Mouse (Mus musculus): ENCODE data around the gene Med25. TPM values are rescaled to one million over a fixed set of nuclear protein-coding genes. Genes with fewer than 3 reads are reported as not detected.

The Med25 gene
- polyA plus RNA-seq, 1 experiment, result 133 TPM

DNA sequence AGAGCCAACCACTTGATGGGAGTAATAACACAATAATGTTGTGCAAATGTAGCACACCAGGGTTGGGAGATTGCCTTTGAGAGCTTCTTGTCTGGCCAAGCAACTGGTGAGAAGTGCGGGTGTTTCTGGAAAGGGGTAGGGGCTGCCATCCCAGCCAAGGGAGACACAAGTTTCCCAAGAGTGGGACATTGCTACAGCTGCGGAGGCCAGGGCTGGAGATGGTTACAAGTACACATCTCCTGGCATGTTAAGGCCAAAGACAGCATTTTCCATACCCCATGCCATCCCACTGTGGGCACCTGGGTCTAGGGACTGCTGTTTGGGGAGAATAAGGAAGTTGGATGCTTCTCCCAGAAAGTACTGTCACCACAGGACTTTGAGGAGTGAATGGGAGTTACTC, 39.4 kb downstream of the Med25 start:
- TF ChIP-seq CTCF (IDR thresholded peaks at IDR 0.05; ENCODE audit: insufficient read depth, low read length) (no peak), POLR2A (IDR thresholded peaks at IDR 0.05; ENCODE audit: borderline replicate concordance, extremely low read depth, low read depth, low read length) (no peak)
- no peak for DNase-seq
- H3K4me1 ChIP-seq (ENCODE audit: control insufficient read depth, insufficient read depth, low read length), result peaks cover 14% of the 10 kb centered on the region
- WGBS, result 87% methylated on average over 2 of the region's 2 CpGs
- H3K4me3 ChIP-seq (replicated peaks; ENCODE audit: extremely low read depth, low read depth, low read length), result no peak overlapping the region

DNA sequence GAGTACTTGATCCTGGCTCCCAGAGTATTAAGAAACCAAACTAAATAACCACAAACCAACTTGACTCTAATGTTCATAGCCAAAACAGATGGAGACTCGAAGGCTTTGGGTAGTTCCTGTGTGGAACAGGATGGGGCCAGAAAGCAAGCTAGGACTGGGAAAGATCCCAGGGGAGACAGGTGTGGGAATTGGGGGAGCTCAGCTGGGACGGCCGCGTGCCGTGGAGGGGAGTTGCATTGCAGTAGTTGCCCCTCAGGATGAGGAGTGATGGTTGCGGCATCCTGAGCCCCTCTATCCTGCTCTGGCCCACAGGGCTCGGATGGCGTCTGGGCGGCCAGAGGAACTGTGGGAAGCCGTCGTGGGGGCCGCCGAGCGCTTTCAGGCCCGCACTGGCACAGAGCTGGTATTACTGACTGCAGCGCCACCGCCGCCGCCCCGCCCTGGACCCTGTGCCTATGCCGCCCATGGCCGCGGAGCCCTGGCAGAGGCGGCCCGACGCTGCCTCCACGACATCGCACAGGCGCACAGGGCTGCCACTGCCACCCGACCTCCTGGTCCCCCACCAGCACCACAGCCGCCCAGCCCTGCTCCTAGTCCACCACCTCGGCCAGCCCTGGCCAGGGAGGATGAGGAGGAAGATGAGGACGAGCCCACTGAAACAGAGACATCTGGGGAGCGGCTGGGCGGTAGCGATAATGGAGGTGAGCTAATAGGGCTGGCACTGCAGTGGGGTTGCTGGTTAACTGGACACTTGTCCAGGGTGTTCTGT, 40.1 kb downstream of the Med25 start:
- 89% methylated on average over 36 of the region's 36 CpGs for WGBS
- H3K4me1 ChIP-seq (ENCODE audit: control insufficient read depth, insufficient read depth, low read length), result peaks cover 15% of the 10 kb centered on the region
- no peak overlapping the region for H3K4me3 ChIP-seq (replicated peaks; ENCODE audit: extremely low read depth, low read depth, low read length)
- TF ChIP-seq CTCF (IDR thresholded peaks at IDR 0.05; ENCODE audit: insufficient read depth, low read length), result no peak
- no peak for TF ChIP-seq POLR2A (IDR thresholded peaks at IDR 0.05; ENCODE audit: borderline replicate concordance, extremely low read depth, low read depth, low read length)
- DNase-seq, result no peak

DNA sequence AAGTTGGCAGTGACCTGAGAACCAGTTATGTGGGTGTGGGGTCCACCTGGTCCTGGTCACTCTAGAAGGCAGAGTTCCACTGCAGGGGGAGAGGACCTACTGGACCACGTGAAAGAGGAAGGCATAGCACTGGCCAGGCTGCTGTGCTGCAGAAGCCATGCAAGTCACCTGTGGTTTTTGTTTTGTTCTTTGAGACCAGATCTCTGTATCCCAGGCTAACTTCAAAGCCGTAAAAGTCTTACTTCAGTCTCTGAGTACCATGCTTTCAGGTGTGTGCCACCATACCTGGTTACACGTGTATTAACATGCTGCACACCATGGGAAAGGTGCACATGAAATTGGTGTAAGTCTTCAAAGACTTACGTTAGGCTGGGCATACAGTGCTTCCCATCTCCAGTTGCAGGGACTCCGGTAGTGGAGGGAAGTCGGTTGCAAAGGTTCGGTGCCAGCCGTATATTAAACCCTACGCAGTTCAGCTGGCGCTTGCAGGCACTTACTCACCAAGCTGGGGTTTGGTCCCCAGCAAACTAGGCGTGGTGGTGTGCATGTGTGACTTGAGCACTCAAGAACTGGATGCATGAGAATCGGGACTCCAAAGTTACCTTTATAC, 40.8 kb downstream of the Med25 start:
- H3K4me1 ChIP-seq (ENCODE audit: control insufficient read depth, insufficient read depth, low read length), result peaks cover 15% of the 10 kb centered on the region
- DNase-seq, result no peak
- H3K4me3 ChIP-seq (replicated peaks; ENCODE audit: extremely low read depth, low read depth, low read length), result no peak overlapping the region
- TF ChIP-seq POLR2A (IDR thresholded peaks at IDR 0.05; ENCODE audit: borderline replicate concordance, extremely low read depth, low read depth, low read length) (no peak), CTCF (IDR thresholded peaks at IDR 0.05; ENCODE audit: insufficient read depth, low read length) (no peak)
- WGBS, result 92% methylated on average over 12 of the region's 12 CpGs

DNA sequence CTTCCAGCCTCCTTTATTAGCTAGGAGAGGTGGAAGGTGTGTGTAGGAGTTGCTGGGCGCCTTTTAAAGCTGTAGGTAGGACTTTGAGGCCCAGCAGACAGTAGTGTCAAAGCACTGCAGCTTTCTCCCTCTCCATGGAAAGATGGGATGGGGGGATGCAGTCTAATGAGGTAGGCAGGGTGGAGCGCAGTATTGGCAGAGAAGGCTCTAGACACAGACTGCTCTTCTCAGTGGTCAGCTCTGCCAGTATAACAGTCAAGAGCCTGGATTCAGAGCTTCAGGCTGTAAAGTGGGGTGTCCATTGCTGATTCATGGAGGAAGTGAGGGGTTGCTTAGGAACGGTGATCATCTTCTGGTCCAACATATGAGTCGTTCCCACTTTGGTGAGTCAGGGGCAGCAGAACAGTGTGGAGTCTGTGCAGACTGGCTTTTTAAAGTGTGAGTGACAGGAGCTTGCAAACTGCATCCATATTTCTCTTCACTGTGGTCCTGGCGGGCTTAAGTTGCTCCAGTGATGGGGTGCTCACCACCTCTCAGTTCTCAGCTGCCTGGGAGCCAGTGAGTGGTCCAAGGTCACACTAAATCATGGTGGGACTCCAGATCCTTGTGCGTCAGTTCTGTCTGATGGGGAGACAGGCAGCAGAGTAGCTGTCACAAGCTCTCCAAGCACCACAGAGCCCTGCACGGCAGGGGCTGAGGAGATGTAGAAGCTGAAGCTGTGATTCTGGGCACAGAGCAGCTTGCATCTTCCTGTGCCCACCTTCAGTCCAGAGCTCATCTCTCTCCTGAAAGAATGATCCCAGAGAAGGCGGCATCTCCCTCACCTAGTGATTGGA, 41.5 kb downstream of the Med25 start:
- WGBS, result 64% methylated on average over 8 of the region's 8 CpGs
- Histone ChIP-seq H3K4me1 (ENCODE audit: control insufficient read depth, insufficient read depth, low read length) (peaks cover 15% of the 10 kb centered on the region), H3K4me3 (replicated peaks; ENCODE audit: extremely low read depth, low read depth, low read length) (no peak overlapping the region)

DNA sequence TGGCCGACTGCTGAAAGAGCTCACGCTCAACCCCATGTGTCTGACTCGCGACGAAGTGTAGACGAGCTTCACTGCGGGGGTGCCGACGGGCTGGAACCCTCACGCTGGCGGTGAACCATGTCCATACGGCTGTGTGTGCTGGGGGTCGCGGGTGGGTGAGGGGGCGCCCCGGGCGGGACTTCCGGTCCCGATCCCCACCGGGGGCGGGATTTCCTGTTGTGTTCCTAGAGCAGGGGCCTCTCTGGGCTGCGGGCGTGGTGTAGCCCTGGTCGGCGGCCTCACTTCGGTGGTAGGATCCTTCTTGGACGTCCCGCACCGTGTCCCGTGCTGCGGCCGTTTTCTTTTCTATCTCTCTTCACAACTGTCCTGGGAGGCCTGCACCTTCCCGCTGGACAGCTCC, 42.4 kb downstream of the Med25 start:
- peak; percentile 80 for DNase-seq
- peak overlapping the region; percentile 87 for H3K4me3 ChIP-seq (replicated peaks; ENCODE audit: extremely low read depth, low read depth, low read length)
- TF ChIP-seq CTCF (IDR thresholded peaks at IDR 0.05; ENCODE audit: insufficient read depth, low read length), result no peak
- TF ChIP-seq POLR2A (IDR thresholded peaks at IDR 0.05; ENCODE audit: borderline replicate concordance, extremely low read depth, low read depth, low read length), result peak; percentile 76; the same call in 1 of the 2 replicates
- WGBS, result under 1% methylated on average over 33 of the region's 33 CpGs
- H3K4me1 ChIP-seq (ENCODE audit: control insufficient read depth, insufficient read depth, low read length), result peaks cover 13% of the 10 kb centered on the region

More for the DNA sequence above, 41.5 kb downstream of the Med25 start:
- TF ChIP-seq CTCF (IDR thresholded peaks at IDR 0.05; ENCODE audit: insufficient read depth, low read length) (no peak), POLR2A (IDR thresholded peaks at IDR 0.05; ENCODE audit: borderline replicate concordance, extremely low read depth, low read depth, low read length) (no peak)
- DNase-seq, result no peak

DNA sequence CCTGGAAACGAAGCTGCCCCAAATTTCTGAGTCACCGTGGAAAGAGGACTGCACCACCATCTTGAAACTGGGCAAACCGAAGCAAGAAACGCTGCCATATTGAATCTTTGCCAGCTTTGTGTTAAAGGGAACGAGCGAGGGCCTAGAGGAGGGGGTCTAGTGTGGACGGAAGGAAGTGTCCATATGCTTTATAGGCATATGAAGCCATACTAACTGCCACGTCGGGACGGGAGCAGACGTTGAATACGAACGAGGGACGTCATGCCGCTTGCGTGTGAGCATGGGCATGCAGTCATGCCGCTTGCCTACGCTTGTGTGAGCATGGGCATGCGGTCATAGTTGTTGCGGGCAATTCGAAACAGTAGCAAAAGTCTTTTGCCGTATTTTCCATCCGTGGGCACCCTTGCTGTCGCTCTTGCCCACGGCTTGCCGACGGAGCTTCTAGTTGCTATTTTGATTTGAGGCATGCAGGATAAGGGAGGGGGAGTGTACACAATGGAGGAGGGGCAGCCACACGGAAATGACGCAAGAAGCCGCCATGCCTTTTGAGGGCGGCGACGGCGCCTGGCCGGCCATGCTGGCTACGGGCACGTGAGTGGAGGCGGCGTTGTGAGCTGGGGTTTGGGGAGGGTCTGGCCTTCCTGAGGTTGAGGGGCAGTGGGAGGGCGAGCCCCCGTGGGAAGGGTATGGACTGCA, 42.9 kb downstream of the Med25 start:
- under 1% methylated on average over 41 of the region's 41 CpGs for WGBS
- DNase-seq, result peak; percentile 91
- peak overlapping the region; percentile 87 for H3K4me3 ChIP-seq (replicated peaks; ENCODE audit: extremely low read depth, low read depth, low read length)
- H3K4me1 ChIP-seq (ENCODE audit: control insufficient read depth, insufficient read depth, low read length), result peaks cover 11% of the 10 kb centered on the region
- TF ChIP-seq CTCF (IDR thresholded peaks at IDR 0.05; ENCODE audit: insufficient read depth, low read length) (no peak), POLR2A (IDR thresholded peaks at IDR 0.05; ENCODE audit: borderline replicate concordance, extremely low read depth, low read depth, low read length) (peak; percentile 60; the same call in 1 of the 2 replicates)

DNA sequence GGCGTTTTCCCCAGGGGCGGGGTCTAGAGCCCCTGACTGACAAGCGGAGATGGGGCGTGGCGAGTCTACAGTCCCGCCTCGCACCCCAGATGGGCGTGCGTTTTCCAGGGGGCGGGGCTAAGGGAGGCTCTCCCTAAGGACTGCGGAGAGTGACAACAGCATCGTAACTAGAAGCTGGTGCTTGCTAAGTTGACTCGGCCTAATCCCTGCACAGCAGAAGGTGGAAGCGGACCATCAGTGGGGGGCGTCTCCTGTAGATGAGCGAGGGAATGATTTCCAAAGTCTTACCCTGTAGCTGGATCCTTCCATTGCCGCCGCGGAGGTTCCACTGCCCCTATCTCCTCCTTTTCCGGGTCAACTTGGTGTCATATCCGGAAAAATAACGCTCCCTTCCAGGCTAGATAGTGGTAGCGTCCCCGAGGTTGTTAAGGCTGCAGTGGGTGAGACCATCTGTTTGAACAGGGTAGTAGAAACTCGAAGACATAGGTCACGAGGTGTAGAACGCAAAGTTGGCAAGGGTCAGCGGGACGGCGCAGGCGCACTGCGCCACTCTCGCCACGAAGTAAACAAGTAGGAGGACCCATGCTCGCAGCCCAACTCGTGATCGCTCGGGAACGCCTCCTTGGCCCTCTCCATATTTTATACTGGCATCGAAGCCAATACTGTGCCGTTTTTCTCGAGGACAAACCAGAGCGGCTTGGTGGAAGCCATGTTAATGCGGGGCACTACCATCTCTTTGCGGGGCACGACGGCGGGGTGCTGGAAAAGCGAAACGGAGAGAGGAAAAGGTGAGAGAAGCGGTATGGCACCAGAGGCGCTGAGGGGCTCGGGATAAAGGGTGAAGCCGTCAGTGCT, 43.7 kb downstream of the Med25 start, which contains the start of the genes Akt1s1 and Tbc1d17:
Gene Akt1s1 (plus strand): TSS at position 431 of the 855 bp plus-strand sequence.
Gene Tbc1d17 (minus strand): TSS at position 519 of the 855 bp plus-strand sequence.
- WGBS, result under 1% methylated on average over 54 of the region's 54 CpGs
- peak within 1 kb of the TSS; percentile 93 for H3K4me3 ChIP-seq (replicated peaks; ENCODE audit: extremely low read depth, low read depth, low read length)
- peak; percentile 99 for DNase-seq
- peaks cover 11% of the 10 kb centered on the region for H3K4me1 ChIP-seq (ENCODE audit: control insufficient read depth, insufficient read depth, low read length)
- no peak for TF ChIP-seq CTCF (IDR thresholded peaks at IDR 0.05; ENCODE audit: insufficient read depth, low read length)
- peak; percentile 92; the same call in 1 of the 2 replicates for TF ChIP-seq POLR2A (IDR thresholded peaks at IDR 0.05; ENCODE audit: borderline replicate concordance, extremely low read depth, low read depth, low read length)

DNA sequence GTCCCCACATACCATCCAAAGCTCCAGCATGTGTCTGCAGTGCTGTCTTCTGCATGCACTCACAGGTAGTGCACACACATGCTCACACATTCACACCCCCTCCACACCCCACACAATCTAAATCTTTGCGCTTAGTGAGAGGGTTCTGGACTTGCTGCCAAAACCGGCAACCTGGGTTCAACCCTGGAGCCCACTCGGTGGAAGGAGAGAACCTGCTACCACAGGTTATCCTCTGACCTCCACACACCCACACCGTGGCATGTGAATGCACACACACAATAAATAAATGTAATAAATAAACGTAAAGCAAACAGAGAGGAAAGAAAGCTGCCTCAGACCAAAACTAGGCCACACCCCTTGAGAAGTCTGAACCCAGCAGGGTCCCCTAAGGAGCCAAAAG, 44.7 kb downstream of the Med25 start:
- WGBS, result 67% methylated on average over 5 of the region's 5 CpGs
- no peak overlapping the region for H3K4me3 ChIP-seq (replicated peaks; ENCODE audit: extremely low read depth, low read depth, low read length)
- DNase-seq, result no peak
- TF ChIP-seq CTCF (IDR thresholded peaks at IDR 0.05; ENCODE audit: insufficient read depth, low read length), result no peak
- TF ChIP-seq POLR2A (IDR thresholded peaks at IDR 0.05; ENCODE audit: borderline replicate concordance, extremely low read depth, low read depth, low read length), result no peak
- H3K4me1 ChIP-seq (ENCODE audit: control insufficient read depth, insufficient read depth, low read length), result peaks cover 11% of the 10 kb centered on the region

All from lung, adult 2 months (tissue).